Mouse (Mus musculus): ENCODE data around the gene Dcakd. TPM values are rescaled to one million over a fixed set of nuclear protein-coding genes. Genes with fewer than 3 reads are reported as not detected.

Gene Dcakd
- total and polyA plus RNA-seq, 3 experiments, result 36.4 to 199 (median 87.1) TPM

DNA sequence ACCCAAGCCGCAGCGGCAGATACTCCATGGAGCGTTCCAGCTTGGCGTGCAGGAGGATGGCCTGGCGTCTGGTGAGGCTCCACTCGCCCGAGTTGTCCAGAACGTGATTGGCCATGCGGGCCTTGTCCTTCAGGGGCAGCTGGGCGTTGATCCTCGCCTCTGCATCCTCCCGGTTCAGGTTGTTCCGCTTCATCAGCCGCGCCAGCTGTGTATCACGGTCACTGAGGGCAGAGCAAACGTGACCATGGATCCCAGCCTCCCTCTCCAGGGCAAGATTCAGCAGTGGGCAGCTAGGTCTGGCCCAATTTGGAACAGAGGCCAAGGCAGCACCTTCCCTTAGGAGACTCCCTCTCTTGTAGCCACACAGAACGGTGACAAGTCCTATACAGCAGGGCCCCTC is 33.2 kb downstream of the Dcakd start:
- no peak for DNase-seq (ENCODE audit: low spot score)
- Histone ChIP-seq H3K4me3 (ENCODE audit: low read depth, low read length) (peak overlapping the region; percentile 26; the same call in 1 of the 2 replicates), H3K36me3 (replicated peaks) (peaks cover 63% of the 10 kb centered on the region), H3K4me1 (ENCODE audit: insufficient read depth, low read depth, low read length) (peaks cover 54% of the 10 kb centered on the region), H3K9me3 (replicated peaks) (no peaks in the 10 kb centered on the region), H3K27me3 (ENCODE audit: insufficient read depth, low read length) (peaks cover 12% of the 10 kb centered on the region)
- no peak for TF ChIP-seq TAL1 (conservative IDR thresholded peaks at IDR 0.05; ENCODE audit: low read depth, low read length)
- TF ChIP-seq POLR2AphosphoS5 (IDR thresholded peaks at IDR 0.05; ENCODE audit: insufficient replicate concordance, low read depth, low read length), result no peak
- no peak for TF ChIP-seq GATA2 (IDR thresholded peaks at IDR 0.05; ENCODE audit: borderline replicate concordance, low read depth, low read length)
- TF ChIP-seq CTCF (IDR thresholded peaks at IDR 0.05; ENCODE audit: low read depth, low read length), result no peak
- no peak for TF ChIP-seq GATA1 (IDR thresholded peaks at IDR 0.05; ENCODE audit: borderline replicate concordance, low read length)
- ATAC-seq (ENCODE audit: extremely low read depth, insufficient number of reproducible peaks, low FRiP score, poor library complexity, severe bottlenecking), result no peak

DNA sequence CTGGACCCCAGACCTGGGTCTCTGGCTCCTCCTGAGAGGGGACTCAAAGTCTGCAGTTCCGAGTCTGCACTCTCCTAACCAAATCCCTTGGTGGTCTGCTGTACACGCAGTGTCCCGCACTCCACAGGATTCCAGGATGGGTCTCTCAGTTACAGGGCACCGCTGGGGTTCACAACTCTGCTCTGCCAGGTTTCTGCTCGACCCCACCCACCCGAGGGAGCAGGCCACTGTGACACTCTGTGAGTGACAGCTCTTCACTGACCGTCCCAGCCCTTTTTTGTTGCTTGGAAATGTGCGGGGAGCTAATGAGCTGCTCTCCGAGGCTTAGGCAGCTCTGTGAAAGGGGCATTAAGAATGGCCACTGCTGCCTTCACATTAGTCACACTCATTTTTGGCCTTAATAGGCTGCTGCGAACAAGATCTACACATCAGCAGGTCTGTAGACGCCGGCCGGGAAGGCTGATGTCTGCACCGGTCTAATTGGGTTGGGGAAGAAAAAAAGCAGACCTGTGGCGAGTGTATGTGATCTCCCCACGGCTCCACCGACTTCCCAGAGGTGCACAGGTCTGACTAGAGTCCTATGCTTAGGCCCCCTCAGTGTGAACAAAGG is 34.6 kb downstream of the Dcakd start:
- ATAC-seq (ENCODE audit: extremely low read depth, insufficient number of reproducible peaks, low FRiP score, poor library complexity, severe bottlenecking) (no peak), DNase-seq (ENCODE audit: low spot score) (no peak)
- Histone ChIP-seq H3K4me3 (ENCODE audit: low read depth, low read length) (no peak overlapping the region), H3K4me1 (ENCODE audit: insufficient read depth, low read depth, low read length) (peaks cover 39% of the 10 kb centered on the region), H3K27me3 (ENCODE audit: insufficient read depth, low read length) (peaks cover 27% of the 10 kb centered on the region), H3K9me3 (replicated peaks) (no peaks in the 10 kb centered on the region), H3K36me3 (replicated peaks) (peaks cover 53% of the 10 kb centered on the region)
- TF ChIP-seq TAL1 (conservative IDR thresholded peaks at IDR 0.05; ENCODE audit: low read depth, low read length), result no peak
- TF ChIP-seq GATA1 (IDR thresholded peaks at IDR 0.05; ENCODE audit: borderline replicate concordance, low read length), result no peak
- no peak for TF ChIP-seq CTCF (IDR thresholded peaks at IDR 0.05; ENCODE audit: low read depth, low read length)
- no peak for TF ChIP-seq GATA2 (IDR thresholded peaks at IDR 0.05; ENCODE audit: borderline replicate concordance, low read depth, low read length)
- no peak for TF ChIP-seq POLR2AphosphoS5 (IDR thresholded peaks at IDR 0.05; ENCODE audit: insufficient replicate concordance, low read depth, low read length)

DNA sequence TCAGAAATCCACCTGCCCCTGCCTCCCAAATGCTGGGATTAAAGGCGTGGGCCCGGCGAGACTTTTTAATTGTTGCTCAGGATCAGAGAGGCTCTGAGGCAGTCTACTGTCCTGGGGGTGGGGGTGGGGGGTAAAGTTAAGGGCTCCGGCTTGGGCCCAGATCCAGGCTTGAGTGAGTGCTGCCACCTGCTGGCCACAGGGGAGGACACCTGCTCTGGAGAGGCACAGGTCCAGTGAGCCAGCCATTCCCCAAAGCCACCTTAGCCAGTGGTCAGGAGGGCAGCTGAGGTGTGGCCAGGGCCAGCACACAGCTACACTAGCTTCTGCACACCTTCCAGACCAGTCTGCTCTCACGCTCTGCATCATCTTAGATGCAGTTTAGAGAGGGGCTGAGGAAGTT is 35.2 kb downstream of the Dcakd start:
- peak; percentile 75 for DNase-seq (ENCODE audit: low spot score)
- Histone ChIP-seq H3K36me3 (replicated peaks) (peaks cover 50% of the 10 kb centered on the region), H3K4me3 (ENCODE audit: low read depth, low read length) (no peak overlapping the region), H3K9me3 (replicated peaks) (no peaks in the 10 kb centered on the region), H3K27me3 (ENCODE audit: insufficient read depth, low read length) (peaks cover 28% of the 10 kb centered on the region), H3K4me1 (ENCODE audit: insufficient read depth, low read depth, low read length) (peaks cover 33% of the 10 kb centered on the region)
- peak; percentile 83 for TF ChIP-seq CTCF (IDR thresholded peaks at IDR 0.05; ENCODE audit: low read depth, low read length)
- no peak for TF ChIP-seq GATA2 (IDR thresholded peaks at IDR 0.05; ENCODE audit: borderline replicate concordance, low read depth, low read length)
- 0 out of 2 replicates have a peak, but pooled peaks have one; percentile 8 for ATAC-seq (ENCODE audit: extremely low read depth, insufficient number of reproducible peaks, low FRiP score, poor library complexity, severe bottlenecking)

DNA sequence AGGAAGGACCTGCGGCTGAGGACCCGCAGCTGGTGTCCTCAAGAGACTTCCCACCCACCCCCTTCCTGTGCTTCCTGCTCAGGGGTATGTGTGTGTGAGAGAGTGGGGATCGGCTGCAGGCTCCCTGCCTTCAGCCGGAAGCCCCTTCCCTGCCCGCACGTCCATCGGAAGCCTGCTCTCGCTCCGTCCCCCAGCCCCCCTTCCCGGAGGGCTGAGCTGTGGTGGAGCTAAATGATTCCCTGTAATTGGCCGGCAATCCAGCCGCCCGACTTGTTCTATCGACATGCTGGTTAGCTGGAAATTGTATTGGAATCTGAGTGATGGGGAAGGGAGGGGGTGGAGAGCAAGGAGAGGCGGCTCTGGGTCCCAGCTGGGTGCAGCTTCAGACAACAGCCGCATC is 36.5 kb downstream of the Dcakd start:
- Histone ChIP-seq H3K27me3 (ENCODE audit: insufficient read depth, low read length) (peaks cover 39% of the 10 kb centered on the region), H3K4me3 (ENCODE audit: low read depth, low read length) (no peak overlapping the region), H3K36me3 (replicated peaks) (peaks cover 38% of the 10 kb centered on the region), H3K9me3 (replicated peaks) (no peaks in the 10 kb centered on the region), H3K4me1 (ENCODE audit: insufficient read depth, low read depth, low read length) (peaks cover 22% of the 10 kb centered on the region)
- TF ChIP-seq GATA2 (IDR thresholded peaks at IDR 0.05; ENCODE audit: borderline replicate concordance, low read depth, low read length), result no peak
- no peak for TF ChIP-seq GATA1 (IDR thresholded peaks at IDR 0.05; ENCODE audit: borderline replicate concordance, low read length)
- TF ChIP-seq CTCF (IDR thresholded peaks at IDR 0.05; ENCODE audit: low read depth, low read length), result no peak
- no peak for TF ChIP-seq TAL1 (conservative IDR thresholded peaks at IDR 0.05; ENCODE audit: low read depth, low read length)
- TF ChIP-seq POLR2AphosphoS5 (IDR thresholded peaks at IDR 0.05; ENCODE audit: insufficient replicate concordance, low read depth, low read length), result no peak
- ATAC-seq (ENCODE audit: extremely low read depth, insufficient number of reproducible peaks, low FRiP score, poor library complexity, severe bottlenecking) (no peak), DNase-seq (ENCODE audit: low spot score) (no peak)

DNA sequence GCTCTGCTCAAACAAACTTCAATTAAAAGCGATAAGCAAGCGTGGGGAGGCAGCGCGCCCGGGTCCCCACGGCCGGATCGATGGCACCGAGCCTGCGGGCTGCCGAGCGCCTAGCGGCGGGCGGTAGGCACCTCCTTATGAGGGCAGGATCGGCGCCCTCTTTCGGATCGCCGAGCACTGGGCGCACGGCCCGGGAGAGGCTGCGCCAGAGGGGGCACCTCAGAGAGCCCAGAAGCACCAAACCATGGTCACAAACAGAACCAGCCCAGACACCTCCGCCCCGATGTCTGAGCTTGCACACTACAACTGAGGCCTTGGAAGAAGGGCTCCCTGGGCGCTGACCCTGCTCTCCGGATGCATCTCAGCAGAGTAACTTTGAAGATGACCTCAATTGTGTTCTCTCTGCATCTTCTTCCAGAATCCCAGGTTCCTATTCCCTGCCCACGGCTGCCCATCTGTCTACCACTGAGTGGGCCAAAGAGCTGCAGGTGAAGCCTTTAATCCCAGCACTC is 37.9 kb downstream of the Dcakd start:
- TF ChIP-seq CTCF (IDR thresholded peaks at IDR 0.05; ENCODE audit: low read depth, low read length), result no peak
- no peak for TF ChIP-seq POLR2AphosphoS5 (IDR thresholded peaks at IDR 0.05; ENCODE audit: insufficient replicate concordance, low read depth, low read length)
- no peak for TF ChIP-seq TAL1 (conservative IDR thresholded peaks at IDR 0.05; ENCODE audit: low read depth, low read length)
- no peak for TF ChIP-seq GATA1 (IDR thresholded peaks at IDR 0.05; ENCODE audit: borderline replicate concordance, low read length)
- no peak for TF ChIP-seq GATA2 (IDR thresholded peaks at IDR 0.05; ENCODE audit: borderline replicate concordance, low read depth, low read length)
- Histone ChIP-seq H3K4me1 (ENCODE audit: insufficient read depth, low read depth, low read length) (peaks cover 15% of the 10 kb centered on the region), H3K27me3 (ENCODE audit: insufficient read depth, low read length) (peaks cover 50% of the 10 kb centered on the region), H3K9me3 (replicated peaks) (no peaks in the 10 kb centered on the region), H3K36me3 (replicated peaks) (peaks cover 23% of the 10 kb centered on the region), H3K4me3 (ENCODE audit: low read depth, low read length) (no peak overlapping the region)
- DNase-seq (ENCODE audit: low spot score), result no peak
- ATAC-seq (ENCODE audit: extremely low read depth, insufficient number of reproducible peaks, low FRiP score, poor library complexity, severe bottlenecking), result no peak

DNA sequence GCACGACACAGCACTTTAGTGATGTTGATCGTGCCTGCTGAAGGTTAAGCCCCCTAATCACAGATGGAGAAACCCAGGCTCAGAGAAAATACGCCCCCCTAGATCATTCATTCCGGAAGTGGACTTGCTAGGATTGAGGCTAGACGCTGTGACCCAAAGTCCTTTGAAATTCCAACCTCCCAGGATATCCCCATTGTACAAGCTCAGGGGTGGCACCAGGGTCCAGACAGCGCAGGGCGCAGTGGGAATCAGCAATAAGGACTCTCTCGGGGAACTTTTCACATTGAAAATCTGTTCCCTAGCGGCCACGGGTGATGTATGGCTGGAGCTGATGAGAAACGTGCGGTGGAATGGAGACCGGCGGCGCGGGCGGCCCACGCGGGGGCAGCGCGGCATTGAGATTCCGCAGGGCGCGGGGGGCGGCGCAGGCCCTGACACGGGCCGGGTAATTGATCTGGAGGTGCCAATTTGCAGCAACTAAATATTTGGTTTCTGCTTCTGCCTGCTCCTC is 38.4 kb downstream of the Dcakd start:
- TF ChIP-seq GATA2 (IDR thresholded peaks at IDR 0.05; ENCODE audit: borderline replicate concordance, low read depth, low read length) (no peak), CTCF (IDR thresholded peaks at IDR 0.05; ENCODE audit: low read depth, low read length) (no peak), TAL1 (conservative IDR thresholded peaks at IDR 0.05; ENCODE audit: low read depth, low read length) (no peak), POLR2AphosphoS5 (IDR thresholded peaks at IDR 0.05; ENCODE audit: insufficient replicate concordance, low read depth, low read length) (no peak), GATA1 (IDR thresholded peaks at IDR 0.05; ENCODE audit: borderline replicate concordance, low read length) (no peak)
- Histone ChIP-seq H3K36me3 (replicated peaks) (peaks cover 18% of the 10 kb centered on the region), H3K4me1 (ENCODE audit: insufficient read depth, low read depth, low read length) (peaks cover 11% of the 10 kb centered on the region), H3K27me3 (ENCODE audit: insufficient read depth, low read length) (peaks cover 54% of the 10 kb centered on the region), H3K4me3 (ENCODE audit: low read depth, low read length) (no peak overlapping the region), H3K9me3 (replicated peaks) (no peaks in the 10 kb centered on the region)
- ATAC-seq (ENCODE audit: extremely low read depth, insufficient number of reproducible peaks, low FRiP score, poor library complexity, severe bottlenecking) (no peak), DNase-seq (ENCODE audit: low spot score) (no peak)

Measured in G1E (cell line).